Mouse (Mus musculus) spleen, adult 18-20 months (tissue): Measurements from ENCODE around the gene Cdh9.

Experiments
- DNase-seq, 2 experiments: peaks; one replicate each; pipeline ENCODE4 v3.0.0; 2022; ENCODE audit warnings: mixed read lengths in 2 of 2

Cdh9 gene

DNA sequence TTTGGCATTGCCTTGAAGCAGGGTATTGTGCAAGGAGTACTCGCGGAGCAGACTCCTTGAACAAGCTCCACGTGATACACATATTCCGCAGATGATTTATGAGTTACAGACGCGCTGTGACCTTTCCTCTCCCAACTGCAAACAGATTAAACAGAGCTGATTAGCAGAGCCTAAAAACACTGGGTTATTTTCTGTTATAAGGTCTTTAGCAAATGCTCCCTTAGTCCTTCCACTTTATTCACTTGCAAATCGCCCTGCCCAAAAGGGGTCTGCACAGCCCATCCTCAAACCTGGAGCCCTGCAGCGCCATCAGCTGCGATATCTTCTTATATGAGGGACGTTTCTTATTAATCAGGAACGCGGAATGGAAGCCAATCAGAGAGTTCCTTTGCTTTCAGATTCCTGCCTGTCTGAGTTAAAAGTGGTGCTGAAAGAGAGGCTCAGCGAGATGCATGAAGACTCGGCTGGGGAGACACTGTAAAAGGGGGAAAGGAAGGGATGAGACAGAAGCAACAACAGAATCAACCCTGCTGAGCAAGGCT is at the start of gene Cdh9:
Cdh9 (plus strand) TSS at position 287 of the 542 bp plus-strand sequence.
- DNase-seq: no peak

DNA sequence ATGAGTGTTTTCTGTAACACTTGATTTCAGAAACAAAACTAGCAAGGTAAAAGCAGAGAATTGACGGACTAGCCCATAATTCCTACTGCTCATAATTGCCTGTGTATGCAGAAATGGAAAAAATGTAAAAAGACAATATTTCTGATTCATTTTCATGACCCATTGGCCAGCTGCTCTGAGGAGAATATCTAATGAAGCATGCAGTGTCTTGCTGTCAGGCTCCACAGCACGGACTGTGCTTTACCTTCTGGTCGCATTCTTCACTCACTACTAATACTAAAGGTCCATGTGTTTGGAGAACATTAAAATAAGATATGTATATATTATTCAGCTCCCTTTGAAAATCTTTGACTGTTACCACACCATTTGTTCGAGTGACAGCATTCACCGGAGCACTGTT is 49.5 kb upstream of the Cdh9 start:
- DNase-seq: no peak

DNA sequence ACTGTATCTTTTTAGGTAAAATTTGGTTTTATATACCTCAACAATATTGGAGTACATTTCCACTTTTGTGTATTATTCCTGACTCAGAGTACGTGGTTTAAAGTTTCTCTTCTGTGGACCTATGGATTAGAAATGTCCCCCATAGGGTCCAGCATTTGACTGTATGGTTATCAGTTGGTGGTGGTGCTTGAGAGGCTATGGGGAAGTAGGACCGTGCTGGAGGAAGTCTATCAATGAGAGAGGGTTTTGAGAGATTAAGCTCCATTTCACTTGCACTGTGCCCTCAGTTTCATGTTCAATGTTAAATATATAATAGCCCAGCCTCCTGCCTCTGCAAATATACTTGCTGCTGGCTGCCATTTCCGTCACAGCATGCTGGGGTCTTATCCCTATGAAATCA is 28.7 kb upstream of the Cdh9 start:
- no peak for DNase-seq

DNA sequence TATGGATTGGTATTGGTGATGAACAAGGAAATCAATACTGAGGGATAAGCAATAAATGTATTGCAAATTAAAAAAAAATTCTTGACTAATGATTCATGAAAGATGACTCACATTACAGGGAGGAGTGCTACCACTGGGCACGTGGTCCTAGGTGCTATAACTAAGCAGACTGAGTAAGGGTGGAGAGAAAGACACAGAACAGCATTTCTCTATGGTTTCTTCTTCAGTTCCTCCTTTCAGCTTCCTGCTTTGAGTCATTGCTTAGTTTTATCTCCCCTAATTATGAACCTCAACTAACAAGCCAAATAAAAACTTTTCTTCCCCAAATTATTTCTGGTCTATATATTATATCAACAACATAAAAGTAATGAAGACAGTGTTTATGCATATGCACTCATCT is 26.2 kb upstream of the Cdh9 start:
- DNase-seq: no peak

DNA sequence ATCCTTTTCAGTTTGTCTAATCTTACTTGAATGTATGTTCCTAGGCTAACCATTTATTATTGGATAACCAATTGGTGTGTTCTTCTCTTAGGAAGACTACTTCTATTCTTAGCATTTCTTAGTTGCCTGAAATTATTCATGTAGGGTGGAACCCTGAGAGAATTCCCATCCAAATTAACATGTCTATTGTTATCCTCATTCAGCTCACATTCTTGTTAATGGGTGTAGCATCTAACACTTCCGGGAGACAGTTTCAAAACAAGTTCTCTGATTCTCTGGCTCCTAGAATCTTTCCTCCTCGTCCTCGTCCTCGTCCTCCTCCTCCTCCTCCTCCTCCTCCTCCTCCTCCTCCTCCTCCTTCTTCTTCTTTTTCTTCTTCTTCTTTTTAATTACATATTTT is 10.5 kb downstream of the Cdh9 start:
- DNase-seq: no peak

DNA sequence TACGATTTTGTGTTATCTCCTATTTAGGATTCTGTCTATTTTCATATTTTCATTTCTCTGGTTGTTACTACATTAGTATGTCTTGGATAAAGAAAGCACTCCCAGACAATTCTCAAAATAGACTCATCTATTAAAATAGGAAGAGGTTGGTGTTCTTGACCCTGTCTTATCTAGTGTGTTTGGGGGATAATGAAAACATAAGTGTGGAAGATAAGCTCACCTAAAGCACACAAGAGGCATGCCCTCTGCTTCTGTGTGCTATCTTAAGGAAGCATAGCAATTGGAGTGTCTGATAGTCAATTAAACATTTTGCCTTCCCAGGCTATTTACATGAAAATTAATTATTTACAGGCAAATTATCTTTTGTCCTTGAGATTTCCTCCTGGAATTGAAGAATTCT is 18.1 kb downstream of the Cdh9 start:
- no peak for DNase-seq

DNA sequence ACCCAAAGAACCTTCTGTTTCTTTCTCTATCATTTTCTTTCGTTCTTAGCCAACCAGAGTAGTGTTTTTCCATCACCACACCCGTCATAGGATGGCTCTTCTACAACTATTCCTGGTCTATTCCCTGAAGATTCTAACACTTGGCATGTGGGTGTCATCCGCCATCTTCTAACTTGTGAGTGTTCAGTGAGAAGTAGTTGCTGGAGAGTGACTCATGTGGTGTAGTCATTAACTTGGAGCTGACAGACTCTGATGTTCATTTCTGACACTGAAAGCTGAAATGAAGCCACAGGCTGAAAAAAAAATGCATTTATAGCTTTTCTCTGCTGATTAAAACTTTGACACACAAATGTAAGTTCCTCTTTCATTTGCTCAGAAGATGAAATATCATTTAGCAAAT is 34.7 kb downstream of the Cdh9 start:
- DNase-seq: no peak

DNA sequence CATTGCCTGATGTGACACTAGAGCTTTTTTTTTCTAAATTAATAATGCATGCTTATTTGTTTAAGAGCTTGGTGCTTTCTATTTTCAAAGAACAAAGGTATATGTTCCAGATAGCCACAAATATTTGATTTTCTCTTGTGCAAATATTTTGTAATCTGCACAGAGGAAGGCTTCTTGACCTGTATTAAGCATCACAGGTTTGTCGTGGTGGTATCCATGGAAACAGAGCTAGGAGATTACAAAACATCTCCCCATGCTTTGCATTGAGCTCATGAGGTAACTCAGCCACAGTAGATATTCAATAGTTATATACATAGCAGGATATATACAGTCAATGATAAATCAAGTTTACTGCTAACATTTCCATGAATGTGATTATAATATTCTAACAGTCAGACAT is 56.0 kb downstream of the Cdh9 start:
- no peak for DNase-seq

DNA sequence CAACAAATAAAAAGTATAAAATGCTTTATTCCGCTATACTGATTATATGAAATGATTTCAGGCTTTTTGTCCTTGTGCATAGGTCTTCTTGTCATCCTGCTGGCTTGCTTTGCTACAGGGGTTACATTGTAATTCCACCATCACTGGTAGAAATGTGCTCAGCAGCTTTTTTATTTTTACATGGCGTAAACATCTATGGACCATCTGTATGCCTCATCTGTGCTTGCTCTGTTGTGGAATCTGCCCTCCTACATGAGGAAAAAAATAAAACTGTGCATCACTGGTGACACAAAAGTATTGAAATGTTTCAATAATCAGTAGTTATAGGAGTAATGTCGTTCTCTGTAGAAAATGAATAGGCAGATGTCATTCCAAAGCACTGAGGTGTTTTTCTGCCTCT is 64.3 kb downstream of the Cdh9 start:
- DNase-seq: no peak

DNA sequence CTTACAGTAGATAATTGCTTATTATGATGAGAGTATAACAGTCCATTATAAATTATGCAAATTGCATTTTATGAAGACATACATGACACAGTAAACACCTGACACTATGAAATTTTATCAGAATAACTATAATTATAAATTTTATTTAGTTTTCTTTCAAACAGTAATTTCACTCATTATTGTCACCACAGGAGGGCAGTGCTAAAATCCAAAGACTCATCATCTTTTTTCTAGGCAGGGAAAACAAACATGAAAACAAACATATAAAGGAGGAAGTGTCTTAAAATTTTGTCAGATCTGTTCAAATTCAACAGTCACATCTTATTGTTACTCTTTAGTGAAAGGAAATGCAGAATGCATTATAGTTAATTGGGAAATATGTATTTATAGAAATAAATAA is 72.7 kb downstream of the Cdh9 start:
- DNase-seq: no peak

DNA sequence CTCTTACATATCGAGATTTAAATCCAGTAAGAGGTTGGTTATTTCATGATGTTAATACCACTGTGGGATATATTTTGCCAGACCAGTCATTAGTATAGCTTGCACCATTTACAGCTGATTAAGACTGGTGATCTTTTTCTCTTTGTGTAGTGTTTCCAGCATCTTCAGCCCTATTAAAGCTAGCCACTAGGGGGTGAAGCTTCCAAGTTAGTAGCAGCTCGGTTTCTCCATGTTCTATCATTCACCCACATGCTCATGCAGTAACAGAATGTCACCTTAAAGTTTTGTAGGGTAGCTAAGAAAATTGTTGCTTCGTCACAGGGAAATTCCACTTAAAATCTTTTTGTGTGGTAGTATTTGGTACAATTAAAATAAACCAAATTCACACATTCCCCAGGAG is 82.2 kb downstream of the Cdh9 start:
- no peak for DNase-seq

DNA sequence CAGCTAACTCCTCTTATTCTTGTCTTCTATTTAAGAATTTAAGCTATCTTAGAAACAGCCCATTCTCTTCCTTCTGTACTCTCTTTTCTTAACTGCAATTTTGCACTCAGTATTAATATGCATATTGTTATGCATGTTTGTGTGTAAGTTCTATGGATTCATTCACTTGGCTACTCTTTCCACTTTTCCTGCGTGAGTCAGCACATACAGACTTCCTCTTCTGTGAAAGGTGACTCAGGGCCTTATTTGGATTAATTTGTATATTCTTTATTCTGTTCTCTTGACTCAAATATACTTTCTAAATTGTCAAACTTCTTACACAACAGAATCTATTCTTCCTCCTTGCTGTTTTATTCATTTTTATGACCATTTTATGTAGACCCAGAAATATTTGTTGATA is 85.5 kb downstream of the Cdh9 start:
- no peak for DNase-seq

DNA sequence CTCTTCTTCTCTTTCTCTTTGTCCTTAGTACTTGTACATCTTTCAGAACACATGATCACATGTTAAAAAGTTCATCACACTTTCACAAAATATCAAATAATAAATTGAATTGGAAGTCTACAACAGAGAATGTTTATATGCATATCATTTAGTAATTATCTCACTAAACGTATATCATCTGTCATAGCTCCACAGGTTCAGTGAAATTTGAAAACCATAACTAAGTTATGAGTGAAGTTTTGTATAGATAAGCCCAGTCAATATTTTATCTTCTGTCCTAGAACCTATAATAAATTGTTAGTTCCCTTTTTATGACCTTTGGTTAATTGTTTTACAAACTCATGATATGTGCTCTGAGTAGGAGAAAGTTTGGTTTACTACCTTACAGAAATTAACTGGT is 106.2 kb downstream of the Cdh9 start:
- DNase-seq: no peak

DNA sequence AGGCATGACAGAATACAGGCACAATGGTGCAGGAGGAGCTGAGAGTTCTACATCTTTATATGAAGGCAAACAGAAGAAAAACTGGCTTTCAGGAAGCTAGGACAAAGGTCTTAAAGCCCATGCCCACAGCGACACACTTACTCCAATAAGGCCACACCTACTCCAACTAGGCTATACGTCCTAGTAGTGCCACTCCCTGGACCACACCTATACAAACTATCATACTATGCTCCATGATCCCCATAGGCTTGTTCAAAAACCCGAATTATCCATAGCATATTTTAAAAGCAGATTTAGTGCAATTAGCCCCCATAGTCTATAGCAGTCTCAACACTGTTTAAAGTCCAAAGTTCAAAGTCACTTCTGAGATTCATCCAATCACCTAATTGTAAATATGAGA is 154.0 kb downstream of the Cdh9 start:
- DNase-seq: no peak

DNA sequence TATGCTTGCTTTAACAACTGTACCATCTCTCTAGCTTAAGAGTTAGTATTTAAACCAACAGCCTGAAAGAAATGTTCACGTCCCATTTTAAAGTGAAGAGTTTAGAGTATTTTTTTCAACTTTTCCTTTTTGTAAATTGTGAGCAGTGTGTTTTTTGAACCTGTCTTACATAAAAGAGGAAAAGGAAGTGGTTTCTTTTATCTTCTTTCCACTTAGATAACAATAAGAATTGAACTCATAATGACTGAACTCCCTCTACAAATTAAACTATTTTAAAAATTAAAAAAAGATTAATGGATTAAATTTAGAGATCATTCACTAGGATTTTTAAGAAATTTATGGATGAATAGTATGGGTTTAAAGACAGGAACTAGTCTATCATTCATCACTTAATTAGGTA is 168.1 kb downstream of the Cdh9 start:
- DNase-seq: no peak
